Mouse (Mus musculus) C2C12 (cell line): ENCODE measurements around the gene Emilin3.

Source experiments
- CTCF ChIP-seq: IDR thresholded peaks from one replicate; pipeline ENCODE4 v1.5.1; 2011; ENCODE audit not compliant: control insufficient read depth, insufficient read depth, insufficient read length
- MAX ChIP-seq: IDR thresholded peaks from one replicate; pipeline ENCODE4 v1.6.1; 2011; ENCODE audit warnings: mild to moderate bottlenecking, control low read depth
- MYOD1 ChIP-seq: IDR thresholded peaks from one replicate; pipeline ENCODE4 v1.6.1; 2011; ENCODE audit warnings: low read depth; ENCODE audit not compliant: control insufficient read depth, insufficient read length
- USF1 ChIP-seq: IDR thresholded peaks from one replicate; pipeline ENCODE4 v1.6.1; 2011; ENCODE audit warnings: low read depth, mild to moderate bottlenecking, control low read depth, moderate library complexity

GRCm38 (mm10) chr2:160918154-160918929 lies 6.2 kb upstream of the Emilin3 start:
- TF ChIP-seq CTCF (no peak), USF1 (no peak), MYOD1 (no peak), MAX (no peak)
